Mouse (Mus musculus) liver, embryonic 16.5 days (tissue): ENCODE data around the gene Pacs2. TPM values are rescaled to one million over a fixed set of nuclear protein-coding genes. Genes with fewer than 3 reads are reported as not detected.

Experiments used
- ATAC-seq: fragments of 200-750 bp; cut with Nextera tagmentation; 2 replicates; pipeline ENCODE4 v1.8.0; 2017; ENCODE audit warnings: low read depth, mild to moderate bottlenecking, moderate number of reproducible peaks, moderate library complexity
- H3K27ac ChIP-seq: fragments of 300-500 bp; sonication (generic); 2 replicates; pipeline ENCODE4 v1.5.1; 2014; ENCODE audit warnings: mild to moderate bottlenecking, low read length
- H3K27me3 ChIP-seq: fragments of 300-500 bp; sonication (generic); 2 replicates; pipeline ENCODE4 v1.6.1; 2014; ENCODE audit warnings: low read depth, low read length, mixed read lengths; ENCODE audit not compliant: control insufficient read depth, insufficient read depth
- H3K36me3 ChIP-seq: fragments of 300-500 bp; sonication (generic); 2 replicates; pipeline ENCODE4 v1.6.1; 2014; ENCODE audit warnings: mild to moderate bottlenecking; ENCODE audit not compliant: control insufficient read depth, insufficient read depth
- H3K4me1 ChIP-seq: fragments of 300-500 bp; sonication (generic); 2 replicates; pipeline ENCODE4 v1.6.1; 2014; ENCODE audit warnings: low read depth, low read length, mixed read lengths; ENCODE audit not compliant: control insufficient read depth
- H3K4me2 ChIP-seq: fragments of 300-500 bp; sonication (generic); 2 replicates; pipeline ENCODE4 v1.6.1; 2014; ENCODE audit warnings: low read depth, low read length, mixed read lengths
- H3K4me3 ChIP-seq: fragments of 300-500 bp; sonication (generic); 2 replicates; pipeline ENCODE4 v1.5.1; 2014; ENCODE audit warnings: low read depth, mild to moderate bottlenecking, low read length
- H3K9ac ChIP-seq: fragments of 300-500 bp; sonication (generic); 2 replicates; pipeline ENCODE4 v1.6.1; 2014; ENCODE audit warnings: low read depth, low read length
- H3K9me3 ChIP-seq: fragments of 300-500 bp; sonication (generic); replicated peaks from 2 replicates; pipeline ENCODE4 v1.6.1; 2016; ENCODE audit warnings: low read length; ENCODE audit not compliant: control insufficient read depth
- WGBS: fragments of 180-500 bp; shearing (Covaris S2); extraction: QIAGEN DNeasy Blood & Tissue Kit; methylation state at CpG from one replicate; pipeline ENCODE4 v1.1.7; 2014; ENCODE audit not compliant: insufficient replicate concordance; 5-methylcytosine and 5-hydroxymethylcytosine counted together
- polyA plus RNA-seq: library from polyadenylated mRNA; unstranded; fragments of >200 nt; fragmentation: Nextera tagmentation; extraction: Ambion mirVana; gene quantifications from 2 replicates; pipeline ENCODE4 v1.2.1, GENCODE M21; 2015

Pacs2 gene
- polyA plus RNA-seq, 1 experiment from 2014 or later: 5.8 TPM

GRCm38 (mm10) chr12:113004011-113004410, 10.3 kb upstream of the Pacs2 start:
- H3K36me3 ChIP-seq: no peaks in the 10 kb centered on the region
- no peak overlapping the region for H3K4me2 ChIP-seq
- no peaks in the 10 kb centered on the region for H3K27me3 ChIP-seq
- H3K9me3 ChIP-seq: no peaks in the 10 kb centered on the region
- 75% methylated on average over 8 of the region's 8 CpGs for WGBS
- no peak overlapping the region for H3K4me3 ChIP-seq
- ATAC-seq: no peak
- H3K27ac ChIP-seq: no peak overlapping the region
- no peak overlapping the region for H3K9ac ChIP-seq
- H3K4me1 ChIP-seq: peaks cover 14% of the 10 kb centered on the region

- Histone ChIP-seq H3K9me3 (no peaks in the 10 kb centered on the region), H3K9ac (no peak overlapping the region), H3K27me3 (no peaks in the 10 kb centered on the region), H3K4me1 (peaks cover 10% of the 10 kb centered on the region), H3K27ac (no peak overlapping the region), H3K36me3 (no peaks in the 10 kb centered on the region), H3K4me3 (no peak overlapping the region), H3K4me2 (no peak overlapping the region)
- WGBS: 16% methylated on average over 4 of the region's 4 CpGs
- no peak for ATAC-seq
Measured at GRCm38 (mm10) chr12:113004993-113005392, 9.3 kb upstream of the Pacs2 start.

- Histone ChIP-seq H3K4me2 (no peak overlapping the region), H3K9ac (no peak overlapping the region), H3K9me3 (no peaks in the 10 kb centered on the region), H3K4me3 (no peak overlapping the region), H3K36me3 (no peaks in the 10 kb centered on the region), H3K27ac (no peak overlapping the region), H3K27me3 (no peaks in the 10 kb centered on the region), H3K4me1 (peaks cover 28% of the 10 kb centered on the region)
- no peak for ATAC-seq
- WGBS: 57% methylated on average over 6 of the region's 6 CpGs
Measured at GRCm38 (mm10) chr12:113011702-113012360, 2.5 kb upstream of the Pacs2 start.

- peaks cover 32% of the 10 kb centered on the region for H3K4me1 ChIP-seq
- H3K27ac ChIP-seq: no peak overlapping the region
- ATAC-seq: no peak
- H3K27me3 ChIP-seq: no peaks in the 10 kb centered on the region
- 53% methylated on average over 5 of the region's 5 CpGs for WGBS
- no peak overlapping the region for H3K9ac ChIP-seq
- no peak overlapping the region for H3K4me2 ChIP-seq
- H3K4me3 ChIP-seq: no peak overlapping the region
- no peaks in the 10 kb centered on the region for H3K36me3 ChIP-seq
- no peaks in the 10 kb centered on the region for H3K9me3 ChIP-seq
Measured at GRCm38 (mm10) chr12:113012443-113012842, 1.9 kb upstream of the Pacs2 start.

DNA sequence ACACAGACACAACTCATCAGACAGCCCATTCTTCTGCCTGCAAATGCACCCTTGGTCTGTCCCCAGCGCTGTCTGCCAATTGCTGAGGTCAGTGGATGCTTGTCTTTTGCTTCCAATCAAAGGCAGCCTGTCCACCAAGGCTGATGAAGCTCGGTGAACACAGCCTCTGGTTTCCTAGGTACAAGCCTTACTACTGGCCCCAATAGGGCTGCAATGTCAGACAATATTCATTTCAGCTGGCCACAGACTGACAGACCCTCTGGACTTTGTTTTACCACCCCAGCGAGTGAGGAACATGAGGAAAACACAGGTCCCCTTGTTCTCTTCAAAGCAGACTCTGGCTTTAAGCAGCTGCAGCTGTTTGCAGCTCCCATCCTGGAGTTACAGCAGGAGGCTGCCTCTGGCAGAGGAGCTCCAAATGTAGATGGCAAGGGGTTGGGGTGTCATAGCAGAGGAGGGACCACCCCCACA, 1.3 kb upstream of the Pacs2 start:
- H3K4me2 ChIP-seq: 0 out of 2 replicates have a peak overlapping the region, but pooled peaks have one; percentile 90
- no peaks in the 10 kb centered on the region for H3K9me3 ChIP-seq
- no peak for ATAC-seq
- peaks cover 38% of the 10 kb centered on the region for H3K4me1 ChIP-seq
- H3K9ac ChIP-seq: no peak overlapping the region; the same call in 1 of the 2 replicates
- H3K27ac ChIP-seq: 0 out of 2 replicates have a peak overlapping the region, but pooled peaks have one; percentile 4
- H3K4me3 ChIP-seq: no peak overlapping the region
- 62% methylated on average over 3 of the region's 3 CpGs for WGBS
- H3K36me3 ChIP-seq: no peaks in the 10 kb centered on the region
- no peaks in the 10 kb centered on the region for H3K27me3 ChIP-seq

DNA sequence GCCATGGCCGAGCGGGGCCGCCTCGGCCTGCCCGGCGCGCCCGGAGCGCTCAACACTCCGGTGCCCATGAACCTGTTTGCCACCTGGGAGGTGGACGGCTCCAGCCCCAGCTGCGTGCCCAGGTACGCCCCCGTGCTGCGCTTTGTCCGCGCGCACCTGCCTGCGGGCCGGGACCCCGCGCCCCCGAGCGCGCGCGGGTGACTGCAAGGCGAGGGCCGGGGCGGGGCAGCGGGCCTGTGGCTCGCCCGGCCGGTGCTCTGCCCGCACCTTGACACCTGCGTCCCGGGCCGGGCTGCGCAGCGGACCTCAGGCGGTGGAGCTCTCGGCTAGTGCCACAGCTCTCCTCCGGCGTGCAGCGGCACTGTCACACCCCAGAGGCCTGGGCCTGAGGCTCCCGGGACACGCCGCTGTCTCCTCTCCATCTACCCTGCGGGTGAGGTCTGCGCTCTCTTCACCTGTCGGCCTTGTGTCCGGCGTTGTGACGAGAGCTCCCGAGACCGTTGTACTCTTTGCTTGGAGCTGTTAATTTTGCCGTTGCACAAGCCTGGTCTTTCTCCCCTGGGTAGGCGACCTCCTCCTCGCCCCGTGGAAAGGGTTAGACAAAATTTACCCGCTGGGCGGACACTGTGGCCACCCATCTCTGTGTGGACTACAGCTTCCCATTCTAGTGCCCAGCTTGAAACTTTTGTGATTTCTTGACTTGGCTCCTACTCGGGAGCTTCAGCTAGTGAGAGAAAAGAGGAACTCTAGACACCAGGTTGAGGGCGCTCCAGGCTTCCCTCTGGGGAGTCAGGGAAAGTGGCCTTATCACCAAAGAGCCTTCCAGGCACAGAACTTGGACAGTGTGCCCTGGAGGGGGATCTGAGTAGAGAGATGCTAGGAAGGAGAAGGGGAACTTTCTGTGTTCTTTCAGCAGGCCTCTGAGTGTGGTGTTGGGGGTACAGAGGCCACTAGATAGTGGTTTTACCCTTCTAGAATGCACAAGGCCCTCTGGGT, 551 bp downstream of the Pacs2 start:
- Histone ChIP-seq H3K9me3 (no peaks in the 10 kb centered on the region), H3K9ac (peak overlapping the region; percentile 94), H3K36me3 (no peaks in the 10 kb centered on the region), H3K4me1 (peaks cover 40% of the 10 kb centered on the region), H3K27ac (peak overlapping the region; percentile 84), H3K4me3 (peak overlapping the region; percentile 89), H3K27me3 (no peaks in the 10 kb centered on the region), H3K4me2 (peak overlapping the region; percentile 99)
- 2% methylated on average over 39 of the region's 64 CpGs for WGBS
- ATAC-seq: peak; percentile 44

GRCm38 (mm10) chr12:113015956-113016355, 1.6 kb downstream of the Pacs2 start:
- 67% methylated on average over 4 of the region's 4 CpGs for WGBS

DNA sequence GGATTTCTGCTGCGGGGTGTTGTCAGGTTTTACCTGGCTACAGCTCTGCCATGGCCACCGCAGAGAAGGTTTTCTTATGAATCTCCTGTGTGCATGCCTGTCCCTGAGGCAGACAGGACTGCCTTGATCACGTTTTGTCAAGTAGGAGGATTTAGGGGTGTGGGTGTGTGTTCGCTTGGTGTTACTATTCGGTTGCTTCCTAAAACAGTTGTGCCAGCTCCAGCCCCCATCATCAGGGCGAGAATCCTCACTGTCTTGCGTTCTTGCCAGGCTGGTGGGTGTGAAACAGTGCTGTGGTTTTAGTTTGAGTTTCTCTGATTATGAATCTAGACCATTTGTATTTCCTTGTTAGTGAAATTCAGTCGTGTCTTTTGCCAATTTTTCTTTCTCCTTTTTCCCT, 2.7 kb downstream of the Pacs2 start:
- Histone ChIP-seq H3K9ac (no peak overlapping the region), H3K27me3 (no peaks in the 10 kb centered on the region), H3K4me1 (peaks cover 40% of the 10 kb centered on the region), H3K27ac (no peak overlapping the region), H3K9me3 (no peaks in the 10 kb centered on the region), H3K36me3 (no peaks in the 10 kb centered on the region; the same call in 1 of the 2 replicates), H3K4me2 (no peak overlapping the region), H3K4me3 (no peak overlapping the region)
- 67% methylated on average over 8 of the region's 8 CpGs for whole genome bisulfite sequencing
- ATAC-seq: no peak

More at GRCm38 (mm10) chr12:113015956-113016355, 1.6 kb downstream of the Pacs2 start:
- Histone ChIP-seq H3K4me1 (peaks cover 40% of the 10 kb centered on the region), H3K9me3 (no peaks in the 10 kb centered on the region), H3K4me2 (peak overlapping the region; percentile 99), H3K27ac (peak overlapping the region; percentile 26; the same call in 1 of the 2 replicates), H3K36me3 (no peaks in the 10 kb centered on the region; the same call in 1 of the 2 replicates), H3K27me3 (no peaks in the 10 kb centered on the region), H3K4me3 (no peak overlapping the region), H3K9ac (peak overlapping the region; percentile 94)
- ATAC-seq: no peak
